Mouse (Mus musculus): ENCODE measurements around the gene Serpinb12.

- no peak for TF ChIP-seq CTCF (IDR thresholded peaks at IDR 0.05; ENCODE audit: low read depth)
- no peak for TF ChIP-seq EP300 (IDR thresholded peaks at IDR 0.05; ENCODE audit: low read depth)
Observed at GRCm38 (mm10) chr1:107006316-107006715, 72.1 kb downstream of the Serpinb12 start.

All from liver, postnatal 0 days (tissue).